Mouse (Mus musculus) central nervous system, embryonic 11.5 days (tissue): Measurements from ENCODE around the gene Inpp4b. TPM values are rescaled to one million over a fixed set of nuclear protein-coding genes. Genes with fewer than 3 reads are reported as not detected.

Experiments used
- polyA plus RNA-seq: library from polyadenylated mRNA; depleted of rRNA; stranded (reverse); fragments of >200 nt; gene quantifications from 2 replicates; pipeline ENCODE4 v1.2.3, GENCODE M21; 2012; rRNA removed

Gene Inpp4b
- 0.89 and 2.6 TPM in 2 replicates for polyA plus RNA-seq

GRCm38 (mm10) chr8:81342236-81342998, at the start of gene Inpp4b:
TSS of gene Inpp4b (plus strand) at chr8:81342556.

